Mouse (Mus musculus): ENCODE data around the gene Ccdc122.

GRCm38 (mm10) chr14:77156911-77157504, 120.4 kb downstream of the Ccdc122 start:
- TF ChIP-seq CTCF (IDR thresholded peaks at IDR 0.05; ENCODE audit: control insufficient read depth, insufficient read depth, low read length) (no peak), POLR2A (IDR thresholded peaks at IDR 0.05; ENCODE audit: borderline replicate concordance, control insufficient read depth, low read depth, low read length) (no peak)
